Mouse (Mus musculus) layer of hippocampus, adult 8-10 months (tissue): ENCODE data around the gene Zfp9. TPM values are rescaled to one million over a fixed set of nuclear protein-coding genes. Genes with fewer than 3 reads are reported as not detected.

Experiments
- DNase-seq, 2 experiments: peaks; one replicate each; pipeline ENCODE4 v3.0.0; 2022; ENCODE audit warnings: low spot score in 2 of 2
- microRNA-seq, 2 experiments: library from miRNA; unstranded; fragments of <30 nt; microRNA quantifications; one replicate each; pipeline ENCODE4 v1.2.0; 2022
- total RNA-seq, 4 experiments: library from RNA; stranded (reverse); gene quantifications; 2 replicates each; pipeline ENCODE4 v1.2.4; 2022

Gene Zfp9
- 10 to 100 TPM; 16.9 to 19.5 (median 18.3) TPM for total RNA-seq

- peak; percentile 82 for DNase-seq
Observed at GRCm38 (mm10) chr6:118478957-118479708, at the start of gene Zfp9. Gene Zfp9 (minus strand): TSS chr6:118479320.

DNA sequence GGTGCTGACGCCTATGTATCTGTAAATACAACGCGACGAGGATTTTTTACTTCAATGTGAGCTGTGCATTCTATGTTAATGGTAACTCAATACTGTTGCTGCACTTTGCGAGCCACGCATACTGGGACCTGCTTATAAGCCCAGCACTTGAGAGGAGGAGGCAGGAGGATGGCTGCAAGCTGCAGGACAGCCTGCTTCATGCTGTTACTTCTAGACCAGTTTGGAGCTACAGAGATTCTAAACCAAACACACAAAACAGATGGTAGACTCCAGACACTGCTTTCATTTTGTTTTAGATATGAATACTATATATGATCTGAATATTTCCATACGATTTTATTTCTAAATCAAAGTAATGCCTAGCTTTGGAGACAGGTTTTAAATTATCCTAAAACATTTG is 41.5 kb upstream of the Zfp9 start:
- DNase-seq = no peak

- DNase-seq = no peak
Observed at GRCm38 (mm10) chr6:118513335-118514012, 34.4 kb upstream of the Zfp9 start.

GRCm38 (mm10) chr6:118499010-118499409 is 19.9 kb upstream of the Zfp9 start:
- no peak for DNase-seq

DNA sequence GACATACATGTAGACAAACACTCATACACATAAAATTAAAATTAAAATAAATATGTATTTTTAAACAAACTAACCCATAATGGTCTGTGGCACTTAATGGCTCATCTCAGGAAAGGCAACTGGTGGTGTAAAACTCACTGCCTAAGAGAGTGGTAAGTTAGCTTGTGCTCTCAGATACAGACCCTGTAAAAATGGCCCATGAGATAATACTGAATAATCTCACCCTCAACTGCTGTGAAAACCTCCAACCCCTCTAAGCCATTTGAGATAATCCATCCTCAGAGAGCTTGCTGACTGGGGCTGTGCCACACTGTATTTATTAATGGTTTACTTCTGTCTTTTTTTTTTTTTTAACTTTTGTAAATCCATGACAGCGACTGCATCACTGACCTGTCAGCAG is 3.0 kb upstream of the Zfp9 start:
- no peak for DNase-seq

DNA sequence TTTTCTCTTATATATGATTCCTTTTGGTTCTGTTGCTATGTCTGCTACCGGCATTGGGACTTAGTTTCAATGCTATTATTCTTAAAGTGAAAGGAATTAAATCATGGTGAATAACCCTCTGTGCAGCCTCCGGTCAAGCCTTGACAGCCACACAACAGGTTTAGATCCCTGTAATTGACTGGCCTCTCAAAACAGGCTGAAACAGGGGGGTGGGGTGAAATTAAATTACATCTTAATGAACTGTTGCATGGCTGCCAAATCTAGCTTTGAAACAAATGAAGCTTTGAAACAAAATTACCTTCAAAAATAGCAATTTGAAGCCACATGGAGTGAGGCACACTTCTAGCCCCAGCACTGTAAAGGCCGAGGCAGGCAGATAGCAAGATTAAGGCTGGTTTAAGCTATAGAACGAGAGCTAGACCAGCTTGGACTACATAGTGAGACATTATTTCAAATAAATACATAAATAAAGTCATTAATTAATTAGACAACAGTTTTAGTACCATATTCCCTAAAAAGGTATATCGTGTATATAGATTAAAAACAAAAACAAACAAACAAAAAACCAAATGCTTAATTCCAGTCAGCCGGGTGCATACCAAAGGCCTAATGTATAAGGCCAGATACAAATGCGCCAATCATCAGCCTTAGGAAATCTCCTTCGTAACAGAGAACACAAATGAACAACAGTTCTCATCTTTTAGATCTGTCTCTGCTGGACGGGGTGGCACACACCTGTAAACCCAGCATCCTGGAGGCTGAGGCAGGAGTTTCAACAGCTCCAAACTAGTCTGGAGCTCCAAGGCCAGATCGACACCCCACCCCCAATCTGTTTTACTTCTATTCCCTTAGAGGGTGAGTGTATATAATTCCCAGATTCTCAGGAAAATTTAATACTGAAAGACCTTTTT is 990 bp downstream of the Zfp9 start:
- no peak for DNase-seq

DNA sequence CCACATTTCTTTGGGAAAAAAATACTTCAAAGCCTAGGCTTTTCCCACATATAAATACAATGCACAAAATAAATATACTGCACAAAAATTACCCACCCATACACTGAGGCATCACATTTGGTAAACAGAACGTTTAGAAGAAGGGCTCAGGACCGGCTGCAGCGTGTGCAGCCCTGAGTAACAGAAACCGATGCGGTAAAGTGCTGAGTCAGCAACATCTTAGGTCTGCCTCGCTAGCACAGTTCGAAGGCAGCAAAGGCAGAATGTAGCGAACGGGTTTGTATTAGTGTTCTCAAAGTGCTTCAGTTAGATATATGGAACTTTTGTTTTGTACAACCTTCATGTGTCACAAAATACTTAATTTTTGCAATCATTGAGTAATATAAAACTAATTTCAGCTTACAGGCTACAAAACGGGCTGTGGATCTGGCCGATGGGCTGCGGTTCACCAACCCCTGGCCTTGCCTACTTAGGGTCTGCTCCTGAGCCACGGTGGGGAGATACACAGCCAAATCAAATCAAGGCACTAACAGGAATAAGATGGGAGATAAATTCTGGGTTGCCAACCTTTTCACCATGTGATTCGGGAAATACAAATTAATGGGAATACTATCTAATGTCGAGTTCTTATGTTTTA is 16.9 kb downstream of the Zfp9 start:
- DNase-seq = no peak

- no peak for DNase-seq
Observed at GRCm38 (mm10) chr6:118457726-118458125, 21.4 kb downstream of the Zfp9 start.

- peak; percentile 92 to 93 for DNase-seq
Observed at GRCm38 (mm10) chr6:118455042-118455631, 24.0 kb downstream of the Zfp9 start, which contains the start of gene Zfp248. Gene Zfp248 (minus strand): TSS chr6:118455528.

- no peak for DNase-seq
Observed at GRCm38 (mm10) chr6:118454452-118454851, 24.7 kb downstream of the Zfp9 start.

- no peak for DNase-seq
Observed at GRCm38 (mm10) chr6:118431502-118431901, 47.6 kb downstream of the Zfp9 start.

DNA sequence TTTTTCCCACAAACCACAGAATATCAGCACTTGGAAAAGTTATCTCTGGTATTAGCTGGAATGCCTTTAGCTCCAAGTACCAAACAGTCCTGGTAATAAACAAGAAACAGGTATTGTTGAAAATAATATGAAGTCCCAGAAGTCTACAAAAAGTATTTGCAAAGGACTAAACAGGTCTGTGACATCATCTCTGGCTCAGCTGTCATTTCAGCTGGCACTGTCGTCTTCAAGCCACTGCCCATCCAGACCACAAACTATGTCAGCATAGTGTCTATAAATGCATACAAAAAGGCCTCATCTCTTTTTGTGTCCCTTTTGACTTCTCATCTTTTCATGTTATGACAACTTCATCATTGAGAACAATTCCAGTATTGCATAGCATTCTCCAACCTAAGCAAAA is 52.5 kb downstream of the Zfp9 start:
- no peak for DNase-seq

DNA sequence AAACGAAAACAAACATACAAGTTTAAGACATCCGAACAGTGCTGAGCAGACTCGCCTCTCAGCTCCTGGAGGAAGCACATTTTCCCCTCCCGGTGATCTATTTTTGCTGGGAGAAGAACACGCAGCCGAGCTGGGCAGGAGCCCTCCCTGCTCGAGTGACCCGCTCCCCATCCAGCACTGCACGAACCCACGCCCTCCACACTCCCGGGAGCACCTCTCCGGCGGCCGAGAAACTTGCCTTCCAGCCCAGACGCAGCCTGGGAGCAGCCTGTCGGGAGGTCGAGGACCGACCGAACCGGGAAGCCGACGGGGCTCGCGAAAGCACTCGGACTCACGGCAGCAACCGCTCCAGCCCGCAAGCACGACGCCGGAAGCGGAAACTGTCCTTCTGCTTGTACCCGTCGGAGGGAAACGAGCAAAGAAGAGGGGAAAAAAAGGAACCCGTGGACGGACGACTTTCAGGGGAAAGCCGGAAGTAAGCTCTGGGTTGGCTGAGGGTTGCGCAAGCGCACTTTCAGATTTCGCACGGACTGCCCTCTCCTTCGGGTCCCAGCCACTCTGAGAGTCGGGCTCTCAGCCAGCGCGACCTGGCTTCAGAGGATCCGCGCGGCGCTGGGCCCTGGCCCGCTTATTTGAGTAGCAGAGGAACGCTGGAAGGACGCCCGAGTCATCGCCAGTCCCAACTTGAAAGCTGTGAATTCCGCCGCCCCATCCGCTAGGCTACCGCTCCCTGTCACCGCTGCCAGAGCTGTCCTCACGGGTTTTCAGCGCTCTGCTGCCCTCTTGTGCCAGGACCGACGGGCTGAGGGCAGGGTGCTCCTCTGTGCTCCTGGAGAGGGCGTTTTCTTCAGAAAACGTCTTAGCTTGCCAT is 59.8 kb downstream of the Zfp9 start, which contains the start of gene Bms1:
Gene Bms1 (minus strand): TSS at position 425 of the 871 bp plus-strand sequence.
- DNase-seq = peak; percentile 90 to 96

Small RNAs within 50 kb of the gene (microRNA-seq; reads per million reads assigned to microRNA genes)
- 0 reads per million in 2 experiments for gene Gm25953

Other genes with a start within 250 kb of the Zfp9 start
- 10 to 100 TPM; 23.1 to 26.2 (median 24.9) TPM for gene Bms1, start 59.8 kb downstream of the Zfp9 start, total RNA-seq
- gene Zfp248, start 23.8 kb downstream of the Zfp9 start, total RNA-seq = 10 to 100 TPM; 13.6 to 18.6 (median 16.2) TPM
- 10 to 100 TPM in 2 of 4 experiments, 1 to 10 TPM in 2; 8.3 to 13.2 (median 10.6) TPM for gene Ankrd26, start 82.9 kb upstream of the Zfp9 start, total RNA-seq